Mouse (Mus musculus): ENCODE results near the gene Cd3e.
"Not testable (repeated sequence)": the region's sequence is repeated elsewhere in the genome, so short reads cannot be mapped to it uniquely, and the experiment has no call there.

The Cd3e gene

GRCm38 (mm10) chr9:44969450-44969849, 40.0 kb downstream of the Cd3e start:
- DNase-seq = peak in 1 of 2 experiments; percentile 17

GRCm38 (mm10) chr9:44967763-44968162, 41.7 kb downstream of the Cd3e start:
- DNase-seq = not testable (repeated sequence)

GRCm38 (mm10) chr9:44966815-44967242, 42.6 kb downstream of the Cd3e start:
- DNase-seq = peak; percentile 84 to 88

- no peak for DNase-seq
These were observed 43.5 kb downstream of the Cd3e start for GRCm38 (mm10) chr9:44965833-44966466.

- DNase-seq = peak; percentile 100
These were observed 44.1 kb downstream of the Cd3e start, which contains the start of gene Ube4a for GRCm38 (mm10) chr9:44965126-44965832. Gene Ube4a (minus strand): TSS chr9:44965600.

GRCm38 (mm10) chr9:44954432-44954831, 55.0 kb downstream of the Cd3e start:
- no peak for DNase-seq
